Mouse (Mus musculus) layer of hippocampus, adult 9-11 months (tissue): ENCODE measurements around the gene Ttll9.
A peak's percentile ranks its signal among the peaks of the same experiment; 100 is the strongest.

Experiments used
- DNase-seq: peaks from one replicate; pipeline ENCODE4 v3.0.0; 2022

Ttll9 gene

DNA sequence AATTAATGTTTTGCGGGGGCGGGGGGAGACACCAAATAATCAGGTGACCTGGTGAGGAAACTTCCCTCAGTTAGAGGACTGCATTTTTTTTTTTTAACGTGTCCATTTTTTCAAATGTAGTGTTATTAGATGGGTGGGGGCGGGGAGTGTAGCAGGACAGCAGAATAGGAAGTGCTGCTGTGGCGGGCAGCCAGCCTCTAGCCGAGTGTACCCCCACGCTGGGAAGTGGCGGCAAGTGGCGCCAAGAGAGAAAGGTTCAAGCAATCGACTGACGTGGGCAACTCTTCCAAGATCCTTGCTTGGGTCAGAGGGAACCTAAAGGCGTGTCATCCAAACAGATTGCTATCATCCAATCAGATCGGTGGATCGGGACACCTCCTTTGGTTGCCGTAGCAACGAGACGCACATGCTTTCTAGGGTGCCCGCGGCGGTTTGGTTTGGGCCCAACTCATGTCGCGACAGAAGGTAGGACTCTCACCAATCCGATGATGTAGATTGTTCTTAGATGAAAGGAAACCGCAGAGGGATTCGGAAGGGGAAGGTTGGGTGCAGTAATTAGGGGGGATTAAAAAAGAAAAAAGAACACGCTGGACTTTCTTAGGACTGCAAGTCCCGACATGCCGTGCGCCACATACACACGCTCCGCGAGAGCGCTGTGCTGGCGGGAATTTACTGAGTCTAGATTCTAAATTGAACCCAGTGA is at the start of gene Ttll9:
TSS of gene Ttll9 (plus strand) at position 395 of the 703 bp plus-strand sequence.
- peak; percentile 91 for DNase-seq

DNA sequence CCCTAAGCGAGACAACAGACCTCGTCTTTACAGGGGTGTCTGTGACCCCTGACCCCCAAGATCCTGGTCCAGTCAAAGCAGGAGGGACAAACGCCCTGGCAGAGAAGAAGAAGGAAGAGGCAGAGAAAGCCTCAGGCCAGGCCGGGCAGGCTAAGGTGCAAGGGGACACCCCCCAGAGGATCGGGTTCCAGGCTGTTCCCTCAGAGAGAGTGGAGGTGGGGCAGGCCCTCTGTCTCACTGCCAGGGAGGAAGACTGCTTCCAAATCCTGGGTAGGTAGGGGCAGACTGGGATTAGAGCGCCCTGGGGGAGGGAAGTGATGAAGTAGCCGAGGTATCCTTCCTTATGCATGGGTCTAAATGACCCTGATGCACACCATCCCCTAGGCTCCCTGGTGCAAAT is 48.8 kb upstream of the Ttll9 start:
- DNase-seq, result no peak

DNA sequence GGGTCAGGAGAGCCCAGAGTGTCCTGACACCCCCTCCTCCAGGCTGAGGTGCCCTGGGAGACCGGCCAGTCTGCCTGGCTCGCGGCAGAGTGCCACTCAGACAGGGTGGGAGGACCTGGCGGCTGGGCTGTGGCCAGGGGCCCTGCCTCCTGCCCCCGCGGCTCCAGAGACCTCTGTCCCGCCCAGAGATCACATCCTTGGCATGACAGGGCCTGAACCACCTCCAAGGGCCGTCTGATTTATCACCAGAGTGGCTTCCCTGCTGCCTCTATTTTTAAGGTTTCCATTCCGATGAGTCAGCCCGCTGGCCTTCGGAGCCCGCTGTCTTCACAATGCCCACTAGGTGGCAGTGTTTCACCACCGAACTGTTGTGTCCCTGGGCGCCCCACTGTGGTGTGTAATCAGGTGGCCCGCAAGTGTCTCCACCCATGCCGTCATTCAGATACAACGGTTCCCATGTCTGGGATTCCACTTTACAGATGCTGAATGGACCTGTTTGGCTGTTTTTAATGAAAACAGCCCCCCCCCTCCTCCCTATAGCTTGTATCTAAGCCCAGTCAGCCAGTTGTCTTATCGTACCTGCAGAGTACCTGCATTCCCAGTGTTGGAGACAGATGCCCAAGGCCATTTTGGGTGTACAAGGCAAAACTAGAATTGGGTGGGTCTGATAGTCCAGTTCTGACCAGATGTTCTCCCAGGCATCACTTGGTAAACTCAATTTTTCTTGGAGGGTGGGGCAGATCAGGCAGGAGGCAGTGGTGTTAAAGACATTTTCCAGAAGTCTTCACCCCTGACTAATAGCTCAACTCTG is 47.8 kb upstream of the Ttll9 start:
- peak; percentile 71 for DNase-seq

DNA sequence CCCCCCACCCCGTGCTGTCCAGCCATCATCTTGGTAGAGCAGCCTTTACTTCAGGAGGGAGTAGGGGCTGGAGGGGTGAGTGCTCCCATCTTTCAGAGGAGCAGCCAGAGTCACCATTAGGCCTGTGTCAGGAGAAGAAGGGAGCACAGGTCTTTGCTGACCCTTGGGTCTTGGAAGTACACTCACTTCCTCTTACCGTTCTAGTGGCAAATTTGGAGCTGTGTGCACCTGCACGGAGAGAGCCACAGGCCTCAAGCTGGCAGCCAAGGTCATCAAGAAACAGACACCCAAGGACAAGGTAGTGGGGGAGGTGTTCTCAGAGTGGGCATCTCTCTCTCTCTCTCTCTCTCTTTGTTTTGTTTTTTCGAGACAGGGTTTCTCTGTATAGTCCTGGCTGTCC is 46.8 kb upstream of the Ttll9 start:
- DNase-seq, result no peak

DNA sequence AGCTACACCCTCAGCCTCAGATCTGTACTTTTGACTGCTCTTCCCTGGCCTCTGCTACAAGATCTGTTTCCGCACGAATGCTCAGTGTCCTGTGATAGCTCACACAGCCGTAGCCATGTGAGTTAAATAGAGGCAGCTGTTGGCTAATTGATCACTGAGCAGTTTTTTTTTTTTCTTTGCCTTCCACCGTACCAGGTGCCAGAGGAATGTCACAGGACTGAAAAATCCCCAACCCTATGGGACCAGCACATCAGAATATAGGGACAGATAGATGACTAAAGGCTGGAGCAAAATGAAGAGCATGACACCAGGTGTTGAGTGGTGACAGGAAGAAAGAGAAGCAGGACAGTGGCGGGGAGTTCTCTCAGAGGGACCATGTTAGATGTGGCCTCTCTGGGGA is 46.2 kb upstream of the Ttll9 start:
- no peak for DNase-seq

DNA sequence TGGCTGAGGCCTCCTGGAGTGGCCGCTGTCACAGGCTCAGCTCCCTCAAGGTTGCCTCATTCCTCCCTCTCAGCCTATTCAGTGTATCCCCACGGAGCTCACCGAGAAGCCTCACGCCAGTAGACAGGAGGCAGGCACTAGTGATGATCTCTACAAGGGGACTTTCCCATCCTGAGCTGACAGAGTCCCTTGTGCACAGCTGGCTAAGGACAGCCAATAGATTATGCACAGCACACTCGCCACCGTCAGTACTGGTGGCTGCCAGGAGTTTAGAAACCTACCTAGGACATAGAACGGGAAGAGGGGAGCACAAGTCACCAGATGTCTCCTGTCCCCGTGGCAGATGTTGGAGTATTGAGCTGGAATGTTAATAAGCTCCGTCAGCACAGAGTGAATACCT is 44.6 kb upstream of the Ttll9 start:
- no peak for DNase-seq

DNA sequence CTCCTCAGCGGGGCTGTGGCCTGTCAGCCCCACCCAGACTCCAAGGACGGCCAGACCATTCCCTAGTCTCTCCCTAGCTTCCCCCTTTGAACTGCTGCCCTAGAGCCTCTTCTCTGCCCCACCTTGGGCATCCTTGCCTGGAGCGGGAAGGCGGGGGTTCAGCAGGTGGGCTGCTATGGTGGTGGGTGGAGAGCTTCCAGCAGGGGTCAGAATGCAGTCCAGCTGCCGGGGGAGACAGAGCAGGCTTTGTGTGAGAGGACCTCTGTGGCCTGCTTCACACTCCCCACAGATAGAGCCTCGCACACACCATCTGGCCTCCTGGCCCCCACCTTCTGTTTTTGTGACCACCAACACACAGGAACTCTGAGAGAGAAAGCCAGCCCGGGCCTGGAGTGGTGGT is 39.9 kb upstream of the Ttll9 start:
- DNase-seq, result no peak

DNA sequence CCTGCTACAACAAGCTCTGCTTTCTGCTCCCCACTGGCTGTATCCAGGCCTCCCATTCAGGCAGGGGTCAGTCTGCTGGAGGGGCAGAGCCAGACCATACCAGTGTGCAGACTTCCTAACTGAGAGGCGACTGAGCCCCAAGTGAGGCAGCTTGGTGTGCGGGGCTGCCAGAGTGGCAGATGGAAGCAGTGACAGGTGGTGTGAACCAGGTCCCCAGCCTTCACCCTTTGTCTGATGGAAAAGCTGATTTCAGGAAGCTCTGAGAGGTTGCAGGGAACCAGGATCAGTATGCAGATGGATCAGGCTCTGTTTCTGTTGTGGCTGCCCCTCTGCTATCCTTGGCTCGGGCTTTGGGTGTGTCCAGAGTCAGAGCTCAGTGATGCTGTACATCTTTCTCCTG is 38.7 kb upstream of the Ttll9 start:
- DNase-seq, result no peak

DNA sequence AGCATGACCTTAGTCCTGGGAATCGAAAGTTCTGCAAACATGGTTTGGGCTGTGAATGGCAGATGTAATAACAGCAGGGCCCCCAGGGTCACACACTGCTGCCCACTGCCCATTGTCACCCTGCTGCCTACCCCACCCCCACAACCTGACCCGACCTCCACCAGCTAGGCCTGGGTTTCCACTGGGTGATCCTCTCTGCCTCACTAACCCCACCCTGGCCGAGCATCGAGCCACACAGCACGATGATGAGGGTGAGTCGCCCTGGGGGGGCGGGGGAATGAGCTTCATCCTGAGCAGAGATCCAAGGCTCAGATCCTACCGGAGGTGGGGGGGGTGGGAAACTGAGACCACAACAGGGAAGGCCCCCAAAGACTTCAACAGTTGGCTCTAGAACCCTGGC is 38.2 kb upstream of the Ttll9 start:
- no peak for DNase-seq

DNA sequence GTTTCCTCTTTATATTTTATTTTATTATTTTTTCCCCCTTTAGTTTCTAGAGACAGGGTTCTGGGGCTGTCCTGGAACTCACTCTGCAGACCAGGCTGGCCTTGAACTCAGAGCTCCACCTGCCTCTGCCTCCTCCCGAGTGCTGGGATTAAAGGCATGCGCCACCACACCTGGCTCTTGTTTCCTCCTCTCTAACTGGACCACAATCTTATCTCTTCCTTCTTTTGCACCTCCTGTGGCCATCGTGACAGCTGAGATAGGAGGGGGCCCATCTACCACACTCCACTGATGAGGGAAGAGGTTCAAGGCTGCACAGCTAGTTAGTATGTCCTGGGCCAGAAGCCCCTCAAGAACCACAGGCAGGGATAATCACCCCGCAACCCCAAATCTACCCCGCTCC is 37.7 kb upstream of the Ttll9 start:
- no peak for DNase-seq

DNA sequence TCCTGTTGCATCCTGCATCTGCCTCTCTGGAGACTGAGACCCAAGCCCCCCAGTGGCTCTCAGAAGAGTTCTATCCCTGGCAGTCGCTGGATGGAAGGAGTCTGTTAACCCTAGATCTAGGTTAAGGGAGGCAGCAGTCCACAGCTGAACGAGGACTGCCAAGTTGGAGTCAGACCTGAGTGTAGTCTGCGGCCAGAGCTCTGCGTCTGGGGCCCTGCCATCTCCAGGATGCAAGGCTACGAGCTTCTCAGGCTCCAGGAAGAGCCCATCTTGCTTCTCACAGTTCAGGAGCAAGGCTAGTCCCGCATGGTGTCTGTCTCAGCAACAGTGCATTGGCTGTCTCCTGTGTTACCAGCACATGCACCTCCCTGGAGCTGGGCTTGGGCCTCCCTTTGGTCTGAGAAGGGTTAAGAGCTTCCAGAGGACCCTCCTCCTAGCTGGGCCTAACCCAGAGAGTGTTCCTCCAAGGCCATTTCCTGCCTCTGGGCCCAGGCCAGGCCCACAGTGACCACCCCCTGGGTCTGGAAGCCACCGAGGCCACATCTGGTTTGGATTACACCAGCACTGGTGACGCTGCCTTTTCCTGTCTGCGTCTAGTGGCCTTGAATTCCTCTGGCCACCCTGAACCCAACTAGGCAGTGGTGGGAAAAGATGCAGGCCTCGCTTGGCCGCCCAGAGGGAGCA is 37.0 kb upstream of the Ttll9 start:
- DNase-seq, result no peak

DNA sequence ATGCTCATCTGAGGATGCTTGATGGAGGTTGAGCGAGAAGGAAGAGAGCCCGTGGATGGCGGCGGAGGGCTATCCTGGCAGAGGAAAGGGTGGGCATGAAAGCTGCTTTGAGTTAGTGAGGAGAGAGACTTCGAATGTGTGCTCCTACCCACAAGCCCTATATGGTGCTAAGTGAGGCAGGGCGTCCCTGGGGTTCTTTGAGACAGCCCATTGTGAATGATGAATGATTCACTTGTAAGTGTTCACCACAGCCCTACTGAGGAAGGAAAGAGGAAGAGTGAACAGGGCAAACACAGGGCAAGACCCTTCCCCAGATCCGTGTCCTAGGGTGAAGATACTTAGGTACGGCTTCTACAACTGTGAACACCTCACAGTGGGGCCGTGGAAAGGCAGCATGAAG is 35.4 kb upstream of the Ttll9 start:
- DNase-seq, result no peak

DNA sequence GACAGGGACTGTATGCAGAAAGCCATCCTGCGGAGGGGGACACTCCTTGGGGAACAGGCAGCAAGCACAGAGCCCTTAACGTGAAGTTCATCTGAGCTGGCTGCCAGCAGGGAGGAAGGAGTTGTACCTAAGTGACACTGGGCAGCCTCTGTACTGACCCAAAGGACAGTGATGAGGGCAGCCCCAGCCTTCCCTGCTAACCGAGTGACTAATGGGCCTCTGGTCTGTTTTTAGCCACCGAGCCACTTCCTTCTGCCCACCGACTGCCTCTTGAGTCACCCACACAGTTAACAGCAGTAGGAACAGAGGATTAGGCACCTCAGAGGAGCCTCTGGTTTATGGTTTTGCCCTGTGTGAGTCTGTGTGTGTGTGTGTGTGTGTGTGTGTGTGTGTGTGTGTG is 34.9 kb upstream of the Ttll9 start:
- peak; percentile 37 for DNase-seq

DNA sequence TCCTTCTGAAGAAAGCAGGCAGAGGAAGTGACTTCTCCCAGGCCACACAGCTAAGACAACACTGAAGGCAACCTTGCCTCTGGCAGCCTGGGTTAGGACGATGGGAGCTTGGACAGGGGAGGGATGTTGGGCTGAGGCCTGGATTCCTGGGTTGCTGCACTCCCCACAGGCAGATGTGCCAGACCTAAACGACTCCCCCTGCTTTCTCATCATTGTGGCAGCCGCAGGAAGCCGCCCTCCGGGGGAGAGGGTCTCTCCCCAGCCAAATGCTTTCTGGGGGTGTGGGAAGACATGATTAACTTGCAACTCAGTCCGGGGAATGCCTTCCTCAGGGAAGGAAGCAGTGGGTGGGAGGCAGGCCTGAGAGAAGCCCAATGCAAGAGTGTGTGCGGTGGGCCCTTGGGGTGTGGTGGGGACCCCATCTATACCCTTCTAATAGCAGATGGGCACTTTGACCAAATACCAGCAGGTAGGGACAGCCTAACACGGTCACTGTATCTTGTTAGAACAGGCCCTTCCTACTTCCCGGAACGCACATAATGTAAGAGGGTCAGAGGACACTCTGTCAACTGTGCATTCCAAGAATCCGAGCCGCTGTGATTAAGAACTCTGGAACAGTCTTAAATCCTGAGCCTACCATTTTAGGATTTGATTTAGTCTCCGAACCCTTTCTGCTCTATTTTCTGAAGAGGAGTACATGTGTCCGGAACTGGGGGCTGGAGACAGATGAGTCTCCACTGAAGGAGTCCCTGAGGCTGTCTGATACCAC is 33.9 kb upstream of the Ttll9 start:
- DNase-seq, result no peak

DNA sequence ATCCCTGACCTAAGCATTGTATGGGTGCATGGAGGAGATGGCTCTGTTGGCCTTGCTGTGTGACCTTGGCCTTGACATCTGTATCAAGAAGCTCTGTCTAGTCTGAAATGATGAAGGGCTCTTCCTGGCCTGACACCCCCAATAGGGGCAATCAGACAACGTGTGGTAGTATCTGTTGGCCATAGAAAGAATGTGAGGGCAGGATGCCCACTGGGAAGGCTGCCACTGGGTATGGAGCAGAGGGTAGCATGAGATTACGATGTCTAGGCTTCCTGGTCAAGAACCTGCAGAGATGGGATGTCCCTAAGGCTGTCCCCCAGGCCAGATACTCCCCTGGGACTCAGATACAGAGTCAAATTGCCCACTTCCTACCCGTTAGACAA is 33.3 kb upstream of the Ttll9 start:
- DNase-seq, result no peak

DNA sequence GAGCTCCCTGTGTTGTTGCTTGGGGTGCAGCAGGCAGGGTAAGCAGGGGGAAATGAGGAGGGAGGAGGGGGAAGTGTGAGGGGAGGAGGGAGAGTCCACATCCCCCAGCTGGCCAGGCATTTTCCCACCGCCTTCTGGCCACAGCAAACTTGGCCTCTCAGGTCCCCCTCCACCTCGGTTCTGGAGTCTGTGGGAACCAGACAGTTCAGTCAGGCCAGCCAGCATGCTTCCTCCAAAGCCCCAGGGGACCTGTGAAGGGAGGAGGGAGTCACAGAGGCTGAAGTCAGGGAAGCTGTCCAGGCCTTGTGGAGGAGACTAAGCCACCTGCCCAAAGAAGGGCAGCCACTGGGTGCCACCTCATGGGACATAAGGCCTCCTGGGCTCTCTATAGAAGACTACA is 32.0 kb upstream of the Ttll9 start:
- no peak for DNase-seq

DNA sequence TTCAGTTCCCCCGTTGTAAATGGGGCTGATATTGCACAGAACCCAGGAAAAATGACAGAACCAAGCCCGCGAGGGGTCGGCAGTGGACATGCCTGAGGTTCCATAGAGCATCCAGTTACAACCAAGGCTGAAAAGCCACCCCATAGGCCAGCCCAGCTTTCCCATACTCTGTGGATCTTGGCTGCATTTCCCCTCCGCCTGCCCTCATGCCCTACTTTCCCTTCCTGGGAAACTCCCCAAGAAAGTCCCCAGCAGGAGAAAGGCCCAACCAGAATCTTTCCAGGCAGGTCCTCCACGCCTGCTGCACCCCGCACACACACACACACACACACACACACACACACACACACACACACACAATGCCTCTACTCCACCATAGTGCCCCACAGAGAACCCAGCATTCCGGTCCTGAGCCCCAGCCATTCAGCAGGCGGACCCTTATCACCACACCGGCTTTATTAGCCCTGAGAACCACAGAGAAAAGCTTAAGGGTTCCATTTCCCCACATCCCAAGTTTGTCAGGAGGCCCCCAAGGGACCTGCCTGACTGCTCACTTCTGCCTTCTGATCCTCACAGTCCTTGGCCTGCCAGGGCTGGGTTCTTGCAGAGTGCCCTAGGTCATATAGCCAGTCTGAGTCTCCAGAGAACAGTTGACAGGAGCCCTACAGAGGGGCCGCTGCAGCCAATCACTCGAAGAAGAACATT is 30.7 kb upstream of the Ttll9 start:
- no peak for DNase-seq

DNA sequence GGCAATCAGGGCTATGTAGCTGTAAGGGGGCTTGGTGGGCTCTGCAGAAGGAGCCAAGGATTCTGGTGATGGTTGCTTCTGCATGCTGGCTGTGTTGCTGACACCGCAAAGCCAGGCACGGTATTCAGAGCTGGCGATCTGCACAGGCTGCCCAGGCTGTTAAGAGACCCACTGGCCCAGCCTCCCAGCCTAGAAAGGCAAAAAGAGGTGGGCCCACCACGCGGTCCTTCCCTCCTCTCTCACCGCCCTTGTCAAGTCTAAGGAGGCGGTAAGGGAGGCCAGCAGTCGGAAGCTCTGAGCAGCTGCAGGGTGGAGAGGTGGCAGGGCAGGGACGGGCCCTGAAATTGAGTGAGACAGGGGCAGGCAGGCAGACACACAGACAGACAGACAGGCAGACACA is 29.2 kb upstream of the Ttll9 start, which contains the start of gene Foxs1:
TSS of gene Foxs1 (minus strand) at position 161 of the 400 bp plus-strand sequence.
- no peak for DNase-seq

DNA sequence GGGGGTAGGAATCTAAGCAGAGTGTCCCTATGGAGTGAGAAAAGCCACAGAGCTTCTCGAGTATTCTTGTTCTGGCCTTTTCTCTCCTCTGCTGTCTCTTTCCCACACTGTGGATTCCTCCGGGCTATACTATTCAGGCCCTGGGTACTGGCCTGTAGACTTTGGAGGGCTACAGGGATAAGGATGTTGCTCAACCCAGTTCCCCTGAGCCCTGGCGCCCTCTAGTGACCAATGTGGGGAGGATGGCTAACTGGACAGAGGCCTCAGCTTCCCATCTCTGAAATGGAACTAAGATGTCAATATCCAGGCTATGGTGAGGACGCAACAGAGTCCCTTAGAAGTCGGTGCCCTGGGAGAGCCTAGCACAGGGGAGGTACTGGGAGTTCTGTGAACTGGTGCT is 28.7 kb upstream of the Ttll9 start:
- no peak for DNase-seq

DNA sequence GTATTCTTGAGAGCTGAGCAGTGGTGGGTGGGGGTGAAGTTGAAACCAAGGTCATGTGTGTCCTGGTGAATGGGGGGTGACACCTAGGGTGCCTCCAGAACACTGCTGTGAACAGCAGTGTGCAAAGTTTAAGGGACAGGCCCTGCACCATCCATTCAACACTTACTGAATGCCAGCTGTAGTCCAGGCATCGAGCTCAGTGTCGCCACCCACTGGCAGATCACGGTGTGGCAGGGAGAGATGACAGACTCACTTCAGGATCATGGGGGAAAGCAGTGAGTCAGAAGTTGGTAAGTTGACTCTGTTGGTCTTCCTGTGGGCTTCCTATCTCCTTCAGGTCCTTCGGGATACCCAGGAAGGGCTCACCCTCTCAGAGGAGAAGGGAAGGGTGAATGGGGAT is 22.4 kb upstream of the Ttll9 start:
- no peak for DNase-seq

DNA sequence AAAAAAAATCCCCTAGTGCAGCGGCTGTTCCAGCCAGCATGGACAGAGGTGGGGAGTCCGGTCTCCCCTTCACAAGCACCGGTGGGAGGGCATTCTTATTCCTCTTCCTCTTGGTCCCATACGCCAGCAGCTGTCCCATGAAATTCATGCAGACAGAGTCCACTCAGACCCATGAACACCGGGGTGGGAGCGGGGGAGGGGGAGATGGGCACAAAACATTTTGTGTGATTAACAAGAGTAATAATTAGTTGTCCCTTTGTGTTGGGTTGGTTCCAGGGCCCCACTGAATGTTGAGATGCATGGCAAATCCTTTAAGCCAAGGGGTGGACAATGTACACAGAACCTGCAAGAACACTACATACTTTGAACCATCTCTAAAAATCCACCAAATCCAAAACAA is 21.2 kb upstream of the Ttll9 start:
- no peak for DNase-seq

DNA sequence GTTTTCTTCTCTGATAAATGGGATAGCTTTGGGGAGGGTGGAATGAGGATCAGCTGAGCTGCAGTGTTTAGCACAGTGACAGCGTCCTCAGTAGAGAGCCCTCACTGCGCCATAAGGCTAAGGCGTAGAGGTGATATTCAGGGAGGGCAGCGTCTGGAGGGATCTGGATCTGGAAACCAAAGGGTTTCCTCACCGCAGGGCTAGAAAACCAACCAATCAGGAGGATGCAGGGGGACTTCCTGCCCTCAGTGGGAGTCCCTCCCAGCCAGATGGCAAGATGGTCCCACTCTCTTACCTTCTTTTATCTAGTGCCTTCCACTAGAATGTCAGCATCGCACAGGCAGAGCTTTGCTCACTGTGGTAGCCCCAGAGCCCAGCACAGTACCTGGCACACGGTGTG is 20.5 kb upstream of the Ttll9 start:
- no peak for DNase-seq
